Mouse (Mus musculus): ENCODE data around the gene Trpm3.

- TF ChIP-seq CTCF (IDR thresholded peaks at IDR 0.05; ENCODE audit: insufficient read depth, low read length) = no peak
- no peak for TF ChIP-seq POLR2A (IDR thresholded peaks at IDR 0.05; ENCODE audit: borderline replicate concordance, extremely low read depth, low read depth, low read length)
These were observed 29.9 kb upstream of the Trpm3 start for GRCm38 (mm10) chr19:22108893-22109463.

Measured in lung, adult 2 months (tissue).